Mouse (Mus musculus): Measurements from ENCODE around the gene Apex1. TPM values are rescaled to one million over a fixed set of nuclear protein-coding genes. Genes with fewer than 3 reads are reported as not detected.
"Not testable (repeated sequence)": the region's sequence is repeated elsewhere in the genome, so short reads cannot be mapped to it uniquely, and the experiment has no call there.

The Apex1 gene
- total RNA-seq, 2 experiments from 2014 or later = 69.9 to 71.6 TPM

- DNase-seq = peak; percentile 19
Measured at GRCm38 (mm10) chr14:50925111-50925920, 548 bp downstream of the Apex1 start.

GRCm38 (mm10) chr14:50927366-50927765 is 2.6 kb downstream of the Apex1 start:
- DNase-seq = no peak

- DNase-seq = no peak
Measured at GRCm38 (mm10) chr14:50929951-50930350, 5.2 kb downstream of the Apex1 start.

- DNase-seq = no peak
Measured at GRCm38 (mm10) chr14:50930377-50930753, 5.6 kb downstream of the Apex1 start.

- DNase-seq = peak; percentile 99
Measured at GRCm38 (mm10) chr14:50930754-50931492, 6.2 kb downstream of the Apex1 start, which contains the start of the genes Pip4p1 and Pnp. TSS of gene Pip4p1 (minus strand) at chr14:50930856. TSS of gene Pnp (plus strand) at chr14:50931082.

- DNase-seq = no peak
Measured at GRCm38 (mm10) chr14:50931493-50932020, 6.8 kb downstream of the Apex1 start.

GRCm38 (mm10) chr14:50936649-50937048 is 11.9 kb downstream of the Apex1 start:
- DNase-seq = no peak

GRCm38 (mm10) chr14:50938119-50938908 is 13.5 kb downstream of the Apex1 start:
- DNase-seq = no peak

- DNase-seq = no peak
Measured at GRCm38 (mm10) chr14:50938940-50939339, 14.2 kb downstream of the Apex1 start.

GRCm38 (mm10) chr14:50943932-50944667 is 19.3 kb downstream of the Apex1 start, which contains the start of gene Gm49342:
TSS of gene Gm49342 (plus strand) at chr14:50944517.
- DNase-seq = peak; percentile 97

GRCm38 (mm10) chr14:50944668-50945033 is 19.9 kb downstream of the Apex1 start:
- DNase-seq = not testable (repeated sequence)

GRCm38 (mm10) chr14:50945081-50945480 is 20.3 kb downstream of the Apex1 start:
- peak; percentile 4 for DNase-seq

- not testable (repeated sequence) for DNase-seq
Measured at GRCm38 (mm10) chr14:50945526-50945925, 20.8 kb downstream of the Apex1 start.

- no peak for DNase-seq
Measured at GRCm38 (mm10) chr14:50955487-50955886, 30.7 kb downstream of the Apex1 start.

- peak; percentile 63 for DNase-seq
Measured at GRCm38 (mm10) chr14:50955942-50956508, 31.3 kb downstream of the Apex1 start, which contains the start of gene Pnp2. TSS of gene Pnp2 (plus strand) at chr14:50955992.

- DNase-seq = not testable (repeated sequence)
Measured at GRCm38 (mm10) chr14:50956724-50957123, 32.0 kb downstream of the Apex1 start.

- DNase-seq = not testable (repeated sequence)
Measured at GRCm38 (mm10) chr14:50957146-50957545, 32.4 kb downstream of the Apex1 start.

- DNase-seq = not testable (repeated sequence)
Measured at GRCm38 (mm10) chr14:50958289-50958995, 33.7 kb downstream of the Apex1 start.

GRCm38 (mm10) chr14:50968216-50968980 is 43.6 kb downstream of the Apex1 start:
- no peak for DNase-seq
